Mouse (Mus musculus) ES-Bruce4 (cell line): ENCODE results near the gene Elf2.

Experiments
- CTCF ChIP-seq: IDR thresholded peaks from one replicate; pipeline ENCODE4 v1.8.1; 2011; ENCODE audit warnings: low read depth, low read length
- POLR2A ChIP-seq: IDR thresholded peaks from one replicate; pipeline ENCODE4 v1.8.1; 2011; ENCODE audit warnings: low read length; ENCODE audit not compliant: insufficient read depth

DNA sequence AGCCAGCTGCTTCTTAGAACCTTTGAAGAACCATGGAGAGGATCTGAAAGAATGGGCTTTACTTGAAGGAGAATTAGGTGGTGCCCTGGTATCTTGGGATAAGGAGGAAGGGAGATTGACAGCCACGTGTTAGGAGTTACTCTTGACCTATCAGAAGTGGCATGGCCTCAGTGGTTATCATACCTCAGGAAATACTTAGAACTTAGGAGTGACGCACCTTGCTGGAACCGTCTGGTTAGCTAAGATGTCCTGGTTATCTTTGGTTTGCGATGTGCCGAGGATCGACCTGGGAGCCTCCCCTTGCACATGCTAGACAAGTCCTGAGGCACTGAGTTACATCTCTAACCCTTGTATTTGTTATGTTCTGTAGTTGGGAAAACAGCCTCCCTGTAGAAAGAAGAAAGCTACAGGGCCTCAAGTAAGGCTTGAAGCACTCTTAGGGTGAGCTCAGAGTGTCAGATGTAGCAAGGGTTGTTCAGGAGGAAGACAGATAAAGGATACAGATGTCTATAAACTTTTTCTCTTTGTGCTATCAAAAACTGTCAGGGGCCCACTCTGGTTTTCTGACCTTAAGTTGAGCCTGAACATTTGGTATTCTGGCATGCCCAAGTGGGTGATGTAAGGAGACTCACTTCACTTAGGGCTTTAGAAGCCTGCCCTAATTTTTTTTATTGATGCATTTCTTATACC is 110.2 kb downstream of the Elf2 start:
- TF ChIP-seq POLR2A (no peak), CTCF (no peak)
